Mouse (Mus musculus): ENCODE measurements around the gene Gpatch8. TPM values are rescaled to one million over a fixed set of nuclear protein-coding genes. Genes with fewer than 3 reads are reported as not detected.

The Gpatch8 gene
- polyA plus RNA-seq, 2 experiments, result 38.2 to 43.0 TPM

- Histone ChIP-seq H3K36me3 (ENCODE audit: control insufficient read depth, insufficient read depth, low read length) (peaks cover 47% of the 10 kb centered on the region), H3K4me2 (replicated peaks; ENCODE audit: low read depth, low read length, severe bottlenecking) (no peak overlapping the region), H3K9me3 (ENCODE audit: control insufficient read depth, low read length) (no peaks in the 10 kb centered on the region), H3K9ac (ENCODE audit: low read depth, low read length, severe bottlenecking) (no peak overlapping the region), H3K4me3 (replicated peaks; ENCODE audit: low read length) (no peak overlapping the region), H3K4me1 (ENCODE audit: control insufficient read depth, insufficient read depth, low read length) (no peaks in the 10 kb centered on the region), H3K27me3 (ENCODE audit: control insufficient read depth, insufficient read depth, low read length) (no peaks in the 10 kb centered on the region), H3K27ac (replicated peaks; ENCODE audit: low read depth, low read length) (no peak overlapping the region)
- 72% methylated on average over 11 of the region's 11 CpGs for WGBS
- peak; percentile 72 for DNase-seq (ENCODE audit: low spot score)
- TF ChIP-seq POLR2A (IDR thresholded peaks at IDR 0.05; ENCODE audit: borderline replicate concordance, extremely low read depth, insufficient read depth, insufficient read length), result no peak
- ATAC-seq (ENCODE audit: low FRiP score, low read depth), result peak; percentile 72; the same call in 1 of the 2 replicates
Observed at GRCm38 (mm10) chr11:102486733-102487386, 69.3 kb downstream of the Gpatch8 start.

DNA sequence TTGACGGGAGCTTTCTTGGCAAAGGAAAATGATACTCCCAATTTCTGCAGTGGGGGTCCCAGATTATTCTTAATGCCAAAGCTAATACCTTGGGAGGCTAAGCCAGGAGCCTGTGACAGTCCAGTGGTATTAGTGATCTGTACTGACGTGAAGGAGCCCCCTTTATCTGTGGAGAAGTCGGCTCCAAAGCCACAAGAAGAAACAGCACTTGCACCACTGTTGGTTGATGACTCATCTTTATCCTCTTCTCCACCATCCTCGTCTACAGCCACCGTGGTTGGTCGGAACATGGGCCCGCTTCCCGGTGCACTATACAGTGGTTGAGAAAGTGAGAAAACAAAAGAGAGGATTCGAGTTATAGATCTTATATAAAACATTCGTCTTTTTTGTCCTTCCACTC is 74.4 kb downstream of the Gpatch8 start:
- no peaks in the 10 kb centered on the region for H3K27me3 ChIP-seq (ENCODE audit: control insufficient read depth, insufficient read depth, low read length)
- WGBS, result 93% methylated on average over 10 of the region's 10 CpGs
- no peaks in the 10 kb centered on the region for H3K4me1 ChIP-seq (ENCODE audit: control insufficient read depth, insufficient read depth, low read length)
- no peak for TF ChIP-seq POLR2A (IDR thresholded peaks at IDR 0.05; ENCODE audit: borderline replicate concordance, extremely low read depth, insufficient read depth, insufficient read length)
- H3K9ac ChIP-seq (ENCODE audit: low read depth, low read length, severe bottlenecking), result no peak overlapping the region
- no peak overlapping the region for H3K27ac ChIP-seq (replicated peaks; ENCODE audit: low read depth, low read length)
- H3K36me3 ChIP-seq (ENCODE audit: control insufficient read depth, insufficient read depth, low read length), result peaks cover 80% of the 10 kb centered on the region
- ATAC-seq (ENCODE audit: low FRiP score, low read depth) (no peak), DNase-seq (ENCODE audit: low spot score) (no peak)
- H3K4me3 ChIP-seq (replicated peaks; ENCODE audit: low read length), result no peak overlapping the region
- no peak overlapping the region for H3K4me2 ChIP-seq (replicated peaks; ENCODE audit: low read depth, low read length, severe bottlenecking)
- H3K9me3 ChIP-seq (ENCODE audit: control insufficient read depth, low read length), result no peaks in the 10 kb centered on the region

DNA sequence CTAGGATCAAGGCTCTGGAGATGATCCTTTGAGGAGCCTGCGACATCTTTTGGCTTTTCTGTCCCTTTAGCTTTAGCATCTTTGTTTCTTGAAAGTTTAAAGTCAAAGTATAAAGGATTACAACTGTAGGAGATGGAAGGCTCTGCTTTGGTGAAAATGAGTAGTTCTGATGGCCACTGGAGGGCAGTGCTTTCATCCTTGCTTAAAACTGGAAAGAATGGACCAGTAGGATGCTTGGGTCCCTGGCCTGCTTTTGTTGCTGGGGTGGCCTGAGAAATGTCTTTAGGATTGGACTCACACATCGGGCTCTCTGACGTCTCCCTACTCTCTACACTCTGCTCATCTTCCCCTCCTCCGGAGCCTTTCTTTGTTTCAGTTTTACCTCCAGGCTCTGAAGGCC is 75.3 kb downstream of the Gpatch8 start:
- TF ChIP-seq POLR2A (IDR thresholded peaks at IDR 0.05; ENCODE audit: borderline replicate concordance, extremely low read depth, insufficient read depth, insufficient read length), result no peak
- Histone ChIP-seq H3K9ac (ENCODE audit: low read depth, low read length, severe bottlenecking) (no peak overlapping the region), H3K4me3 (replicated peaks; ENCODE audit: low read length) (no peak overlapping the region), H3K4me2 (replicated peaks; ENCODE audit: low read depth, low read length, severe bottlenecking) (no peak overlapping the region), H3K4me1 (ENCODE audit: control insufficient read depth, insufficient read depth, low read length) (no peaks in the 10 kb centered on the region), H3K27me3 (ENCODE audit: control insufficient read depth, insufficient read depth, low read length) (no peaks in the 10 kb centered on the region), H3K9me3 (ENCODE audit: control insufficient read depth, low read length) (no peaks in the 10 kb centered on the region), H3K27ac (replicated peaks; ENCODE audit: low read depth, low read length) (no peak overlapping the region), H3K36me3 (ENCODE audit: control insufficient read depth, insufficient read depth, low read length) (peaks cover 76% of the 10 kb centered on the region)
- WGBS, result 92% methylated on average over 4 of the region's 4 CpGs
- DNase-seq (ENCODE audit: low spot score) (no peak), ATAC-seq (ENCODE audit: low FRiP score, low read depth) (no peak)

DNA sequence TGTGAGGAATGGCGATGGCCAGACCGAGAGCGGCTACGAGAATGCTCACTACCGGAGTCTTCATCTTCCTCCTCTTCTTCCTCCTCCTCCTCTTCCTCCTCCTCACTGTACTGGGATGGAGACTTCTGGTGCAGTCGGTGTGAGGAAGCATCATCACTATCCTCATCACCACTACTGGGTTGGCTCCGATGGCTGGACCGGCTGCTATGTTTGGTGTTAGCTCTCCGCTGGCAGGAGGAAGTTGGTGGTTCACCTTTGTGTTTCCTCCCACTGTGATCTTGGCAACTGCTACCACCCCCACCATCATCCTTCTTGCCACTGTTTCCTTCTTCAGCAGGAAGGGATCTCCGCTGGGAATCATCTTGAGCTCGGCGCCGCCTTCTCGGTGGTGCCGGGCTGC is 76.1 kb downstream of the Gpatch8 start:
- no peaks in the 10 kb centered on the region for H3K27me3 ChIP-seq (ENCODE audit: control insufficient read depth, insufficient read depth, low read length)
- DNase-seq (ENCODE audit: low spot score) (no peak), ATAC-seq (ENCODE audit: low FRiP score, low read depth) (no peak)
- no peak for TF ChIP-seq POLR2A (IDR thresholded peaks at IDR 0.05; ENCODE audit: borderline replicate concordance, extremely low read depth, insufficient read depth, insufficient read length)
- no peaks in the 10 kb centered on the region for H3K4me1 ChIP-seq (ENCODE audit: control insufficient read depth, insufficient read depth, low read length)
- H3K27ac ChIP-seq (replicated peaks; ENCODE audit: low read depth, low read length), result no peak overlapping the region
- no peak overlapping the region for H3K4me3 ChIP-seq (replicated peaks; ENCODE audit: low read length)
- no peaks in the 10 kb centered on the region for H3K9me3 ChIP-seq (ENCODE audit: control insufficient read depth, low read length)
- peaks cover 78% of the 10 kb centered on the region for H3K36me3 ChIP-seq (ENCODE audit: control insufficient read depth, insufficient read depth, low read length)
- 97% methylated on average over 15 of the region's 15 CpGs for WGBS
- H3K4me2 ChIP-seq (replicated peaks; ENCODE audit: low read depth, low read length, severe bottlenecking), result no peak overlapping the region
- no peak overlapping the region for H3K9ac ChIP-seq (ENCODE audit: low read depth, low read length, severe bottlenecking)

DNA sequence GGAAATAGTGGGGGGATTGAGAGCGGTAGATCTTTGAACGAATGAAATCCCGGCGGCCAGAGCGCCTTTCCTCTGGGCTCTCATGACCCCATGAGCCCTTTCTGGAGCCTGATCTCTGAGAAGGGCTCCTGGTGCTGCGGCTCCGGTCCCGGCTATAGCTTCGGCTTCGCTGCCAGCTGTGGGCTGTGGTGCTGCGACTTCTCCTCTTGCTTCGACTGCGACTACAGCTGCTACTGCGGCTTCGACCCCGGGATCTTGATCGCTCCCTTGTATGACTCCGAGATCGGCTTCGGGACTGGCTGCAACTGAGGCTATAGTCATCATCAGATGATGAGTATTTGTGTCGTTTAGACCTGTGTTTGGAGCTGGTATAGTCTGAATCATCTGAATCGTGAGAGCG is 76.6 kb downstream of the Gpatch8 start:
- ATAC-seq (ENCODE audit: low FRiP score, low read depth) (no peak), DNase-seq (ENCODE audit: low spot score) (no peak)
- no peaks in the 10 kb centered on the region for H3K27me3 ChIP-seq (ENCODE audit: control insufficient read depth, insufficient read depth, low read length)
- WGBS, result 97% methylated on average over 23 of the region's 23 CpGs
- H3K9ac ChIP-seq (ENCODE audit: low read depth, low read length, severe bottlenecking), result no peak overlapping the region
- H3K9me3 ChIP-seq (ENCODE audit: control insufficient read depth, low read length), result no peaks in the 10 kb centered on the region
- H3K4me2 ChIP-seq (replicated peaks; ENCODE audit: low read depth, low read length, severe bottlenecking), result no peak overlapping the region
- no peak overlapping the region for H3K4me3 ChIP-seq (replicated peaks; ENCODE audit: low read length)
- H3K4me1 ChIP-seq (ENCODE audit: control insufficient read depth, insufficient read depth, low read length), result no peaks in the 10 kb centered on the region
- no peak for TF ChIP-seq POLR2A (IDR thresholded peaks at IDR 0.05; ENCODE audit: borderline replicate concordance, extremely low read depth, insufficient read depth, insufficient read length)
- peaks cover 73% of the 10 kb centered on the region for H3K36me3 ChIP-seq (ENCODE audit: control insufficient read depth, insufficient read depth, low read length)
- H3K27ac ChIP-seq (replicated peaks; ENCODE audit: low read depth, low read length), result no peak overlapping the region

All from limb, embryonic 14.5 days (tissue).